Mouse (Mus musculus): ENCODE results near the gene Trappc4. TPM values are rescaled to one million over a fixed set of nuclear protein-coding genes. Genes with fewer than 3 reads are reported as not detected.
"Not testable (repeated sequence)": the region's sequence is repeated elsewhere in the genome, so short reads cannot be mapped to it uniquely, and the experiment has no call there.

Gene Trappc4
- total RNA-seq, 2 experiments from 2014 or later: 28.4 to 116 TPM

DNA sequence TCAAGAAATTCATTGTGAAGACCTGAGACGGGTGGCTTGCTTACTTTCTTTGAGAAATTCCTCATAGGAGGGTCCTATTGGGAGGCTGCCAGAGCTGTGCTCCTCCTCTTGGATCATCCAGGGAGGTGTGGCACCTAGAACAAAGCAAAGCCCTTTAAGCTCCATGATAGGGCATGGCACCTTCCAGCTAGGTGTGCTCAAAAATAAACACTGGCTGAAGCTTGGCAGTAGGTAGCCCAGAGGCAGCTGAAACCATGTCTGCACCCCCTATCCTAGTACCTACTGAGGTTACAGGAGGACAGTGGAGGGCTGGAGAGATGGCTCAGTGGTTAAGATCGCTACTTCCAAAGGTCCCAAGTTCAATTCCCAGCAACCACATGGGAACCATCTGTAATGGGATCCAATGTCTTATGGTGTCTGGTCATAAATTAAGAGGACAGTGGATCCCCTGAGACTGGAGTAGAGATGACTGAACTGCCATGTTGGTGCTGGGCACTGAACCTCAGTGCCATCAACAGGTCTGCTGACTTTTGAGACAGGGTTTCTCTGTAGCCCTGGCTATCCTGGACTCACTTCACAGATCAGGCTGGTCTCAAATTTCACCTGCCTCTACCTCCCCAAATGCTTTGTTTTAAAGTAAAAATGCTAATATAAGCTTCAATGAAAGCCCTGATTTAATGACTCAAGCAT lies 3.4 kb upstream of the Trappc4 start:
- ATAC-seq (replicated peaks; ENCODE audit: low FRiP score, low TSS enrichment, poor library complexity, severe bottlenecking): no peak

DNA sequence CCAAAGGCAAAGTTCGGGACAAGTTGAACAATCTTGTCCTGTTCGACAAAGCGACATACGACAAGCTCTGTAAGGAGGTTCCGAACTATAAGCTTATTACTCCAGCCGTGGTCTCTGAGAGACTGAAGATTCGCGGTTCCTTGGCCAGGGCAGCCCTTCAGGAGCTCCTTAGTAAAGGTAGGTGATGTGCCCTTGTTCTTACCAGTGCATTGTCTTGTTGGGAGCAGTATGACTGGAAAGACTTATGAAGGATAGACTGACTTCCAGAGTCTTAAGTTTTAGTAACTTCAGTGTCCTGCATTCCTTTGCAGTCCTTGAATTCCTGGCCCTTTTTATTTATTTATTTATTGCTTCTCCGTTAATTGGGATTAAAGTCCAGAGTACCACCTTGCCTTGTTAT lies 1.3 kb upstream of the Trappc4 start:
- not testable (repeated sequence) for ATAC-seq (replicated peaks; ENCODE audit: low FRiP score, low TSS enrichment, poor library complexity, severe bottlenecking)

DNA sequence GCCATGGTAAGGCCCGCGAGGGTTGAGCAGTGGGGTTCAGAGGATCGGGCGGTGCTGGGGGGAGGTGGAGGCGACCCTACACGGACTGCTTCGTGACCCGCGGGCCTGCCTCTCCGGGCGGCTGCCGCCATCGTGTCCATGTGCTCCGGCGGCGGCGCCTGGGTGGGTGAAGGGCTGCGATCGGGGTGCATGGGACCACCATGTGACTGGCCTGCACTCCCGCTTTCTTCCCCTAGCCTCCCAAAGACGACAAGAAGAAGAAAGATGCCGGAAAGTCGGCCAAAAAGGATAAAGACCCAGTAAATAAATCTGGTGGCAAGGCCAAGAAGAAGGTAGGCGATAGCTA lies 325 bp upstream of the Trappc4 start:
- ATAC-seq (replicated peaks; ENCODE audit: low FRiP score, low TSS enrichment, poor library complexity, severe bottlenecking): no peak

DNA sequence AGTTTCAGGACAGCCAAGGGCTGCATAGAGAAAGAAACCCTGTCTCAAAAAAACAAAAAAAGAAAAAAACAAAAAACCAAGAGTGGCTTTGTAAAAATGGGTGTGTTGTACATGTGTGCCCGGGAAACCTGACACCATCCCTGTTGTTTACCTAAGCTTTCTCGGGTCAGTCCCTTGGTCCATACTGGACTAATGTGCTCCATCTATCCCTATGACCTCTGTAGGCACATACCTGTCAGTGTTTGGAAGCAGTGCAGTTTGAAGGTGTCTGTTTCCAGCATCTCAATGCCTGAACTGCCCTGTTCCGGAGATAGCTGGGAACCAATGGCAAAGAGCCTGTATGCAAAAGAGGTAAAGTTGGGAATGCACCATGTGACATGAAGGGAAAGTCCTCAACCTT lies 2.4 kb downstream of the Trappc4 start:
- no peak for ATAC-seq (replicated peaks; ENCODE audit: low FRiP score, low TSS enrichment, poor library complexity, severe bottlenecking)

DNA sequence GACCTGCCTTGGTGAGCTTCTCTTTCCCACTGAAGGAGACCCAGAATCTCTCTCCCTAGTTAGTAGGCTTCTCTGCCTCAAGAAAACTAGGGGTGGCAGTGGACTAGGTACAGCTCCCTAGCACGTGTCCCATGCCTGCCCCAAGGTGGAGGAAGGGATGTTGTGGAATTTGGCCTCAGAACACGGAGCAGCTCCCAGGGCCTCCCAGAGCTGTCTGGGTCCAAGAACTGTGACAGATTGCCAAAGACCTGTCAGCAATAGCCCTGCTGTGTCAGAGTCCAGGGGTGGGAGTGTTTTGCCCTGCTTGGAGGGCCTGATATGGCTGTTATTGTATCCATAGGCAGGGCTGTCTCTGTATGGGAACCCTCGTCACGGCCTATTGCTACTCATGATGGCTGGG lies 6.3 kb downstream of the Trappc4 start:
- no peak for ATAC-seq (replicated peaks; ENCODE audit: low FRiP score, low TSS enrichment, poor library complexity, severe bottlenecking)

DNA sequence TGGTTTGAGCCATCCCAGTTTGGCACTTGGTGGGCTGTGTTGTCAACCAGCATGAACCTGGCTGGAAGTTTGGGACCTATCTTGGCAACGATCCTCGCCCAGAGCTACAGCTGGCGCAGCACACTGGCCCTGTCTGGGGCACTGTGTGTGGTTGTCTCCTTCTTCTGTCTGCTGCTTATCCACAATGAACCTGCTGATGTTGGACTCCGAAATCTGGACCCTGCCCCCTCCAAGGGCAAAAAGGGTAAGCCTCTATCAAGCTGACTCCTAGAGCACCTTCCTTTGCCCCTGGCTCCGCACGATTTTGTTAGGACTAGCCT lies 7.6 kb downstream of the Trappc4 start:
- ATAC-seq (replicated peaks; ENCODE audit: low FRiP score, low TSS enrichment, poor library complexity, severe bottlenecking): no peak

DNA sequence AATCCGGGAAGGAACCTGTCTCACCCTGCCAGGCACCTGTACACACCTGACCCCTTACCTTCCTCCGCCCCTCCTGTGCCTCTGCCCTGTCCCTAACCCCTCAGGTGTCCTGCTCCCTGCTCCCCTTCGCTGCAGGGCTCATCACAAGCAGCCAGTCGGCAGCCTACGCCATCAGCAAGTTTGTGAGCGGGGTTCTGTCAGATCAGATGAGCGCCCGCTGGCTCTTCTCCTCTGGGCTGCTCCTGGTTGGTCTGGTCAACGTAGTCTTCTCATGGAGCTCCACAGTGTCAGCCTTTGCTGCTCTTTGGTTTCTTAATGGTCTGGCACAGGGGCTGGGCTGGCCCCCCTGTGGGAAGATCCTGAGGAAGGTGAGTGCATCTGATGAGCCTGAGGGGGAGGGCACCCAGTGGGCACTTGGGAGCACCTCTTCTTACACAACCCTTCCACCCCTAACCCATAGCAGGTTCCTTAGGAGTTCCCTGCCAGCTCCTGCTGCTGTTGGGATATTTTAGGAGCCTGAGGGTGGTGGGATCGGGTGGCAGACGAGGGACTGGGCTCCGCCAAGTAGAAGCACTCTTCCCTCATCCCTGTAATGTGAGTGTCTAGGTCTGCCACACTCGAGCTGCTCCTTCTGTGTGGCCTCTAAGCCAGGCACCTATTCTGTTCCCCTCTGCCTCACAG lies 8.1 kb downstream of the Trappc4 start:
- ATAC-seq (replicated peaks; ENCODE audit: low FRiP score, low TSS enrichment, poor library complexity, severe bottlenecking): no peak

DNA sequence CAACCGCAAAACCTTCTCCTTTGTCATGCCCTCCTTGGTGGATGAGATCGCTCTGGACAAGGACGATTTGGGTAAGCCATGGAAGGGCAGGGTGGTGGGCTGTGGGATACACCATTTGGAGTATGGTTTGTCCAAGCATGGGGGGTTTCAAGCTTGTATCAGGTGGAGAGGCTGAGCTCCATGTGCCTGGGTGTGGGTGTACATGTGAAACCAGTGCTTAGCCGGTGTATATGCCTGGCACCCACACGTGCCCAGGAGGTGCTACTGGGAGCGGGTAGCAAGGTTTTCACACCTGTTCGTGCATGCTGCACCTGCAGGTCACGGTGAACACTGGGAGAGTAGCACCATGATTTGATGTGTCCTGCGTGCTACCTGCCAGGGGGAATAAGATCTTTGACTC lies 8.8 kb downstream of the Trappc4 start:
- no peak for ATAC-seq (replicated peaks; ENCODE audit: low FRiP score, low TSS enrichment, poor library complexity, severe bottlenecking)

DNA sequence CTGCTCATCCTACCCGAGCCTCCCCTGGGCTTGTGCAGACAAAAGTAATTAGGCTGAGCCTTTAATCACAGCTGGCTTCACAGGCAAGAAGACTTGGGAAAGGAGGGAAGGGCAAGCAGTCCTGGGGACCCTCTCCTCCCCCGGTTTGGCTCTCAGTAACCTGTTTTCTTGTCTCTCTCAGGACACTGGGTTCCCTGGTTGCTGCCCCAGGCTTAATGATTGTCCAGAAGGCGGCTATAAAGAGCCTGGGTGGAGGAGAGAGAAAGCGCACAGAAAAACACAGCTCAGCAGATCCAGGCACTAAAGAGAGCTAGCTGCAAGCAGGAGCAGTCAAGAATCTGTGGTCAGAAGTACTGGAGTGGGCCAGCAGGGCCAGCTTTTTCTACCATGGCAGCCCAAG lies 9.3 kb downstream of the Trappc4 start:
- ATAC-seq (replicated peaks; ENCODE audit: low FRiP score, low TSS enrichment, poor library complexity, severe bottlenecking): no peak

DNA sequence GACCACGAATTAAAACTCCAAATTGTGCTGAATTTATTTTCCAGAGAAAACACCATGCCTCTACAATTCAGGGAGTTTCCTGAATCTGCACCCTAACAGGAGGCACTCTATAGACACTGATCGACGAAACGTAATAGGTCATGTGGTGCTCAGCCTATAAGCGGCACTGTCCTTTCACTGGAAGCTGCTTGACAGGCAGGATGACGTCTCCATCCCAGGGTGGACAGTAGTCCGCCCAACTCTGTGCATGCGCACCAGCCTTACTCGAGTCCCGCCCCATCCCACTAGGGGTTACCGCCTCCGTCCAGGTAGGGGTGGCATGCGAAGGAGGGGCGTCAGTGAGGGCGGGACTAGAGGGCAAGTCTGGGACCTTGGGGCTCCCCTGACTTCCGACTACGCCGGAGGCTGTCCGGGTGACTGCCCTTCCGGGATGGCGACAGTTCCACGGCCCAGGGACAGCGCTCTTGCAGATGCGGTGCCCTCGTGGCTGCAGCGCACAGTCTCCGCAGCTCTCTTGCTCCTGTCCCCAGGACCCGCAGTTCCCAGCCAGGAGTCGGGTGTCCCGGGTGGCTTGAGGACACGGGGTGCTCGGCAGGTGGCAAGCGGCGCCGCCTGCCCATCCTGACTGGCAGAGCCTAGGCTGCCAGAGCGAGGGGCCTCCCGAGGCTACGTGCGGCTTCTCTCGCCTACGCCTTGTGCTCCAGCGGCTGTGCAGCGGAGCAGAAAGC lies 10.6 kb downstream of the Trappc4 start, which contains the start of gene Slc37a4:
Gene Slc37a4, plus strand, starts transcription at position 169 of the 728 bp plus-strand sequence.
- ATAC-seq (replicated peaks; ENCODE audit: low FRiP score, low TSS enrichment, poor library complexity, severe bottlenecking): peak; percentile 99

DNA sequence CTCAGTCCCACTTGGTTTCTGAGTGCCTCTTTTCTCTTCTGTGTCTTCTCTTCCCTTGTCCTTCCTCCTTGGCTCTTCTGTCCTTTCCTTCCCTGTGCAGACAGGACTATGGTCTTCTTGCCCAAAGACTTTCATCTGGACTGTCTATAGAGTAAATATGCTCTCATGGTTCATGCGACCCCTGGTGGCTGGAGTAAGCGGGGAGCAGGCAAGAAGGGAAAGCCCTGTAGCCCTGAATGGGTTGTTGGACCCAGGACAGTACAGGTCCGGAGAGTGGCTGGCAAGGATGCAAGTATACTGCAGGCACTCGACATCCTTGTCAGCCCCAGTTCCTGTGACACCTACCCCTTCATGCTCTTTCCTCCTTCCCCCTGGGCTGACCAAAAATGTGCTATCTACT lies 15.9 kb downstream of the Trappc4 start:
- ATAC-seq (replicated peaks; ENCODE audit: low FRiP score, low TSS enrichment, poor library complexity, severe bottlenecking): peak; percentile 69

DNA sequence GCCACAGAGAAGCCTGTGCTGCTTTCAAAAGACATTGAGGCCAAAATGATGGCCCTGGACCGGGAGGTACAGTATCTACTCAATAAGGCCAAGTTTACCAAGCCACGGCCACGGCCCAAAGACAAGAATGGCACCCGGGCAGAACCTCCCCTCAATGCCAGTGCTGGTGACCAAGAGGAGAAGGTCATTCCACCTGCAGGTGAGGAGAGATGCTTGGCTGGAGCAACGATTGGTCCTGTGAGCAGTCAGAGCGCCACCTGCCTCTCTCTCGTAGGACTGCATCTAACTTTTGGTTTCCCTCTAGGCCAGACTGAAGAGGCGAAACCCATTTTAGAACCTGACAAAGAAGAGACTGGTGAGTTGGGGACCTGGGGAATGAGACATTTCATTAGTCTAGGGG lies 18.1 kb downstream of the Trappc4 start:
- peak; percentile 74 for ATAC-seq (replicated peaks; ENCODE audit: low FRiP score, low TSS enrichment, poor library complexity, severe bottlenecking)

DNA sequence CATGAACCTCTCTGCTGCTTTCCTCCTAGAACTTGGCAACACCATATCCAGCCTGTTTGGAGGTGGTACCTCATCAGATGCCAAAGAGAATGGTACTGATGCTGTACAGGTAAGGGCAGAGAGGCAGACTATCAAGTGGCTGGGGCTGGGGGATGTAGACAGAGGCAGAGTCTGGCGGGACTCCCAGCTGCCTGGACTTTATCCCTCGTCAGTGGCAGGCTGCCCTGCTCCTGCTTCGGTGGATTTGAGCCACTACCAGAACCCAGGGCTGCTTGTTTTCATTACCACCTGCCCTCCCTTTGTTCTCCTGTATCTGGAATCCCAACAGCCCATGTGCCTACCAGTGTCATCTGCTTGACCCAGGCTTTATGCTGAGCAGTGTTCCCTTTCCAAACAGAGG lies 20.2 kb downstream of the Trappc4 start:
- no peak for ATAC-seq (replicated peaks; ENCODE audit: low FRiP score, low TSS enrichment, poor library complexity, severe bottlenecking)

DNA sequence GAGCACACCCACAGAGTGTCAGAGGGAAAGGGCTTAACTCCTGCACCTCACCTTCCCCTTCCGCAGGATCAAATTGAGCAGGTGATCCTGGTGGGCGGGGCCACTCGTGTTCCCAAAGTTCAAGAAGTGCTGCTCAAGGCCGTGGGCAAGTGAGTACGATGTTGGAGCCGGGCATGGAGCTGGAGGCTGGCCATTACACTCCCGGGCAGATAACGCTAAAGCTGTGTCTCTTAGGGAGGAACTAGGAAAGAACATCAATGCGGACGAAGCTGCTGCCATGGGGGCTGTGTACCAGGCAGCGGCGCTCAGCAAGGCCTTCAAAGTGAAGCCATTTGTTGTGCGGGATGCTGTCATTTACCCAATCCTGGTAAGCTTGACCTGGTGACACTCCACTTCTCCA lies 22.8 kb downstream of the Trappc4 start:
- no peak for ATAC-seq (replicated peaks; ENCODE audit: low FRiP score, low TSS enrichment, poor library complexity, severe bottlenecking)

DNA sequence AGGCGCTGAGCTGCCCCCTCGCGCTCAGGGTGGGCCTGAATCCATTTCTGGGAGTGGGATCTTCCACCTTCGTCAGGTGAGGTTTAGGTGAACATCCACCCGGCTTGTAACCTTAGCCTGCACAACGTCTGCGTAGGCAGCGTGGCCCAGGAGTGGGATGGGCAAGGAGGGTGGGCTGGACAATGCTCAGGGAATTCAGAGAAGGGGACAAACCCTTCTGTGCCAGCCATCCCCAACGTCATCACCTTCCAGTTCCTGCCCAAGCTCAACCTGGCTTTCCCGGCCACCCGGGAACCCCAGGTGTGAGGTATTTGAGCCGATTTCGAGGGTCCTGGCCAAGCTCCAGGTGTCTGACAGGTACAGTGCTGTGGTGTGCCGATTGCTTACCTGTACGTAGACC lies 27.5 kb downstream of the Trappc4 start:
- ATAC-seq (replicated peaks; ENCODE audit: low FRiP score, low TSS enrichment, poor library complexity, severe bottlenecking): no peak

DNA sequence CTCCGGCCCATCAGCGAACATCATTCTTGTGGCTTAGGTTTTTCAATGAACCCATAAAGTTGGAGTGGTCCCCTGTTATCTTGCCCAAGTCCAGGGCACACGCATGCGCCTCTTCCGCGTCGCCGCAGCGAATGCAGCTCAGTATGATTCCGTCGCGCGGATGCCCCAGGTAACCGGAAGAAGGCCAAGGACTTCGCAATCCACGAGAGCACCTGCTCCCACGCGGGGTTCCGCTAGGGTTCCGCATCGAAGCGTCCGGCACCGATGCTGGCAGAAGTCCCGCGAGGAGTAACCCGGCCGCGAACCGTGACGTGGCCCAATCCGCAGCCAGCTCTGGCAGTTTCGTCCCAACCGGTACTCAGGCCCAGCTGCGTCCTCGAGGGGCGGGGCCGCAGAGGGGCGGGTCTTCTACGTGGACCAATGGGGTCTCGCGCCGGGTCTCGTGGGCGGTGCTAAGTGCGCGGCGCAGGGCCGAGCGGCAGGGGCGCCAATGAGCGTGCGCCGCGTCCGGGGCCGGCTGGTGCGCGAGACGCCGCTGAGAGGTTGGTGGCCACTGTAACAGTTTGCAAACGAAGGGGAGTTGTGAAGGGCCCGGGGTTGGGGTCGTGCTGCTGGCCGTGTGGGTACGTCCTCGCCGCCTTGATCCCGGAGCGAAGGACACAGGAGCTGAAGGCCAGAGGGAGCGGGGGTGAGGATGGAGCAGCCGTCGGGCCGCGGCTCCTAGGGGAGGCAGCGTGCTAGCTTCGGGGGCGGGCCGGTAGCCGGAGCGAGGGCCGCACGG lies 28.2 kb downstream of the Trappc4 start, which contains the start of gene Hyou1:
Gene Hyou1, plus strand, starts transcription at position 437 of the 781 bp plus-strand sequence.
- peak; percentile 96 for ATAC-seq (replicated peaks; ENCODE audit: low FRiP score, low TSS enrichment, poor library complexity, severe bottlenecking)

DNA sequence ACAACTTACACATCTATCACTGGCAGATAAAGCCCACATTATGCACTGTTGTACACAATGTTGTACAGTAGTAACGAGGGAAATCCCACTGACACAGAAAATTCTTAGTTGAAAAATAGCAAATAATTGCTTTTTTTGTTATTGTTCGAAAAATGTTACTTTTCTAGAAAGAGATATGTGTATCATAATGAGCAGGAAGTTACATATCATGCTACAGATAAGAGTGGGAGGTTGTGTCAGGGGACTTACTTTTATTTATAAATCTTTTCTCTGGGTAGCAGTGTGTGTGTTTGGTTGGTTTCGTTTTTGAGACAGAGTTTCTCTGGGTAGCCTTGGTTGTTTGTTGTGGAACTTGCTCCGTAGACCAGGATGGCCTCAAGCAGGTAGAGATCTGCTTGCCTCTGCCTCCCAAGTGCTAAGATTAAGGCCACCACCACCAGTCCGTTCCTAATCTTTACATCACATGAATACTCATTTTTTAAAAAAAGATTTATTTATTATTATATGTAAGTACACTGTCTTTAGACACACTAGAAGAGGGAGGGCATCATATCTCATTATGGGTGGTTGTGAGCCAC lies 29.2 kb downstream of the Trappc4 start:
- ATAC-seq (replicated peaks; ENCODE audit: low FRiP score, low TSS enrichment, poor library complexity, severe bottlenecking): no peak

DNA sequence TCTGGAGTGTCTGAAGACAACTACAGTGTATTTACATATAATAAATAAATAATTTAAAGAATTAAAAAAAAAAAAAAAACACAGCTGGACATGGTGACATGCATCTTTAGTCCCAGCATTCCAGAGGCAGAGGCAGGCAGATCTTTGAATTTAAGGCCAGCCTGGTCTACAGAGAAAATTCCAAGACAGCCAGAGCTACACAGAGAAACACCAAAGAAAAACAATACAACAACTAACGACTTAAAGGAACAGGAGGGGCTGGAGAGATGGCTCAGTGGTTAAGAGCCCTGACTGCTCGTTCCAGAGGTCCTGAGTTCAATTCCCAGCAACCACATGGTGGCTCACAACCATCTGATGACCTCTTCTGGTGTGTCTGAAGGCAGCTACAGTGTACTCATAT lies 30.1 kb downstream of the Trappc4 start:
- ATAC-seq (replicated peaks; ENCODE audit: low FRiP score, low TSS enrichment, poor library complexity, severe bottlenecking): not testable (repeated sequence)

DNA sequence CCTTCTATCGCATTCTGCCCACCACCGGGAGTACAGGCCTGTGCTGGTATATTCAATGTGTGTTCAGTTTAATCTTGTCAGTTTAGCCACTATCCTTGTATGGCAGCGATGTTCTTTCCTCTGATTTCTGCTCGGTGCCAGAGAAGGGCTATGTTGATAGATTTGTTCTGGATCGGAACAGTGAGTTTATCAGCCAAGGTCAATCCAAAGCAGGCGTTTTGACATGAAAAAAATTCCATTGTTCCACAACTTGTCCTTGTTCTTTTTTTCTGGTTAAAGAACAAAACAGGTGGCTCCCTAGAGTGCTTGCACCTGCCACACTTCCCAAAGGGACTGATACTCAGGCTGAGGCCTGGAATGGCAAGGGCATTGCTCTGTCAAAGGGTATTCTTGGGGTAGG lies 31.3 kb downstream of the Trappc4 start:
- no peak for ATAC-seq (replicated peaks; ENCODE audit: low FRiP score, low TSS enrichment, poor library complexity, severe bottlenecking)

DNA sequence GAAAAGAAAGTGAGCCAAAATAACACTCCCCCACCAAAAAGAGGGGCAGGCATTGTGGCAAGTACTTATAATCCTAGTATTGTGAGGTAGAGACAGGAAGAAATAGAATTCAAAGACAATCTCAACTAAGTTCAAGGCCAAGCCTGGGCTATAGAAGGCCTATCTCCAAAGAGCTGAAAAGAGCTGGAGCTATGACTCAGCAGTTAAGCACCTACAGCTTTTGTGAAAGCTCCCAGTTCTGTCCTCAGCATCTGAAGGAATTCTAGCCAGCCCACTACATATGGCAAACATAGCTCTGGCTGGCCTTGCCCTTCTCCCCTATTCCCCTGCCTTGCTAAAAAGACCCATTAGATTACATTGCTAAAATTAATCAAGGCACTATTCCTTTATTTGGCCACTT lies 34.0 kb downstream of the Trappc4 start:
- ATAC-seq (replicated peaks; ENCODE audit: low FRiP score, low TSS enrichment, poor library complexity, severe bottlenecking): no peak
